Mouse (Mus musculus) gastrocnemius, adult 2 months (tissue): ENCODE results near the gene Slc28a1. TPM values are rescaled to one million over a fixed set of nuclear protein-coding genes. Genes with fewer than 3 reads are reported as not detected.
A peak's percentile ranks its signal among the peaks of the same experiment; 100 is the strongest.

ENCODE experiments used
- DNase-seq: peaks from one replicate; pipeline ENCODE4 v3.0.0; 2022
- H3K27ac ChIP-seq: fragments of 200-600 bp; 2 replicates; pipeline ENCODE4 v1.8.1; 2022; ENCODE audit warnings: mild to moderate bottlenecking
- H3K4me3 ChIP-seq: fragments of 200-600 bp; 2 replicates; pipeline ENCODE4 v1.8.1; 2022; ENCODE audit warnings: mild to moderate bottlenecking, moderate library complexity
- CTCF ChIP-seq: fragments of 200-600 bp; IDR thresholded peaks from 2 replicates; pipeline ENCODE4 v1.8.1; 2022; ENCODE audit warnings: antibody characterized with exemption, mild to moderate bottlenecking, moderate library complexity
- intact Hi-C: fragments of 180-260 bp; cut with DNase I; formaldehyde crosslinking; loops from one replicate; pipeline ENCODE4 v1.15.1; 2025
- long read RNA-seq, 2 experiments: library from polyadenylated mRNA; stranded (forward); transcript quantifications; one replicate each; pipeline ENCODE4 v2.0.0; 2021
- total RNA-seq, 2 experiments: library from RNA; stranded (reverse); gene quantifications; 2 replicates each; pipeline ENCODE4 v1.2.3; 2021

Slc28a1 gene
- under 1 TPM; 0.26 to 0.47 TPM for total RNA-seq
- long read RNA-seq, experiment 1, partial matches to known transcripts = 0 of 2 reads
- long read RNA-seq, experiment 1, other reads (novel, unspliced or antisense) = 2 of 2 reads
- long read RNA-seq, experiment 2 = 0 reads

DNA sequence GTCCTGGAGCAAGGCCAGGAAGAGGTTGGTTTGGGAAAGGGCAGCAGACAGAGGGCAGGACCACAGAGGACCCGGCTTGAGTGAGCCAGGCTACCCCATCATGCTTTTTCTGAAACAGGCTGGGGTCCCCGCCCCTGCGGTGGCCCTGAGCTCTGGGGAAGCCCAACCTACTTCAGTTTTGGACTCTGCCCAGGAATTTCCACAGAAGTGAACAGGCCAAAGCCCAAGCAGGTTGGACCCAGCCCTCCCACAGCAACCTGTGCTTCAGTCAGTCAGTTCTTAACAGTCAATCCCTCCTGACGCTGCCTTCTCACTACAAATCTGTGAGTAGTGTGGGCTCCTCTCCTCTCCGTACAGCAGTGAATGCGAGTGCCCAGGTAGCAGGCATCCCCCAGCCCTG is at the start of gene Slc28a1:
Gene Slc28a1 (plus strand): TSS at position 245 of the 400 bp plus-strand sequence.
- intact Hi-C loops = no loop called here
- DNase-seq = no peak
- no peak for TF ChIP-seq CTCF
- Histone ChIP-seq H3K27ac (no peak within 1 kb of the TSS), H3K4me3 (no peak within 1 kb of the TSS)

DNA sequence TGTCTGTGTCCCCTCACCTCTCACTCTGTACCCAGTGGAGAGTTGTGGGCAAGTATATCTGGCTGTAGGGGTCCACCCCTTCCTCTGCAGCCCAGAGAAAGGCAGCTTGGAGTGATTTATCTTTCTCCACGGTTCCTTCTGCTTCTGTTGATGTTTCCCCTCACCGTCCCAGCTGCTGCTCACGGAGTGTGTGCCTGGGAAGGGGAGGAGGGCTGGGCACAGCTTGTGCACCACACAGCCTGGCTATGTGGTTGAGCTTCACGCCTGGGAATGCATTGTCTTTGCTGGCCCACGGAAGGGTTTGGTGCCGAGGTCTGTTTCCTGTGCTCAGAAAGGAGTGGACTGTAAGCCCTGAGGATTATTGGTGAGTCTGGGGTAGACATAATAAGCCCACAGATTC is 47.9 kb upstream of the Slc28a1 start:
- intact Hi-C loops = no loop called here
- no peak overlapping the region for H3K4me3 ChIP-seq
- H3K27ac ChIP-seq = peak overlapping the region; percentile 53
- DNase-seq = no peak
- TF ChIP-seq CTCF = no peak

DNA sequence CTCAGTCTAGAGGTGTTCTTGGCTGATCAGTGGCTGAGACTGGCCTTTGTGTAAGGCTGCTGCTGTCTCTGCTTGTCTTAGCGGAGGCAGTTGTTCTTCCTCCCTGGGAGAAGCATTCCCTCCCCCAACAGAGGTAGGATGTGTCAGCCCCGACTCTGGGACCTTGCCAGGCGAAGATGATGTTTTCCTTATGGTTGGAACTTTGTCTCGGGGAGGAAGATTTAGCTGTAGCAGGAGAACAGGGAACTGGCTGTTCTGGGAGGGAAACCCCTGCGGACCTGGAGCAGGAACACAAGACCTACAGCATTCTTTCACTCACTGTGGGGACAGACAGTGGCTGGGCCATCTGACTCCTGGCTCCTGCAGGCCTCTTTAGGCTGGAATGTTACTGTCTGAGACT is 42.1 kb upstream of the Slc28a1 start:
- Histone ChIP-seq H3K27ac (peak overlapping the region; percentile 84), H3K4me3 (peak overlapping the region; percentile 8; the same call in 1 of the 2 replicates)
- DNase-seq = peak; percentile 86
- TF ChIP-seq CTCF = no peak
- intact Hi-C loops = no loop called here

DNA sequence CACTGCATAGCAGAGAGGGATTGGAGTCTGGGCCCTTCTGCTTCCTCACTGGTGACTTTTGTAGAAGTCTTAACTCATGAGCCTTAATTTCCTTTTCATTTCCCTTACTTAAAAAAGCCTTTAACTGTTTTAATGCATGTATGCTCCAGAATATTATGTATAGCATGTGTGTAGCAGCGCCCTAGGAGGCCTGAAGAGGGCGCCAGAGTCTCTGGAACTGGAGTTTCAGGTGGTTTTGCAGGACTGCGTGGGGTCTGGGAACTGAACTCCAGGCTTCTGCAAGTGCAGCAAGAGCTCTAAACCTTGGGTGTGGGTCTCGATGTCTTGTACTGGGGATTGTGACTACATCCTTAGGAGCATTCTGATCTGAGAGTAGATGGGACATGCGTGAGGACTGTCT is 41.3 kb upstream of the Slc28a1 start:
- peak; percentile 56 for TF ChIP-seq CTCF
- no peak overlapping the region for H3K4me3 ChIP-seq
- DNase-seq = peak; percentile 20
- H3K27ac ChIP-seq = peak overlapping the region; percentile 84
- intact Hi-C loops = no loop called here

DNA sequence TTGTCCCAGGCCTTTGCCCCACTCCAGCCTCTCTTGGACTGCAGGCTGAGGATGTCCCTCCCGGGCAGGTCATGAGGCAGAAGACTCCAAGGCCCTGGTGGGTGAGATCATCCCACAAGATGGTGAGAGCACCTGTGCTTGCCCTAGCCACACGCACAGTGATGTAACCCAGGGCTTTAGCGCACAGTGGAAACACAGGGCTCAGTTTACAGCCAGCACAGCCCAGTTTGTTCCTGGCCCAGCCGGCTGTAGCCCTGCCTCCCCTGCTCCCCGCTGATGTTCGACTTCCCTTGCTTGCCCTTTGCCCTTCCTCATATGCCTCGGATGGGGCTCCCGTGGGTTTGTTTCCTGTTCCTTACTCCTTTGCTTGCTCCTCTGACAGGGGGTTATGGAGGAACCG is 40.1 kb upstream of the Slc28a1 start:
- TF ChIP-seq CTCF = no peak
- H3K4me3 ChIP-seq = peak overlapping the region; percentile 34
- intact Hi-C loops = no loop called here
- H3K27ac ChIP-seq = peak overlapping the region; percentile 84
- DNase-seq = peak; percentile 87

DNA sequence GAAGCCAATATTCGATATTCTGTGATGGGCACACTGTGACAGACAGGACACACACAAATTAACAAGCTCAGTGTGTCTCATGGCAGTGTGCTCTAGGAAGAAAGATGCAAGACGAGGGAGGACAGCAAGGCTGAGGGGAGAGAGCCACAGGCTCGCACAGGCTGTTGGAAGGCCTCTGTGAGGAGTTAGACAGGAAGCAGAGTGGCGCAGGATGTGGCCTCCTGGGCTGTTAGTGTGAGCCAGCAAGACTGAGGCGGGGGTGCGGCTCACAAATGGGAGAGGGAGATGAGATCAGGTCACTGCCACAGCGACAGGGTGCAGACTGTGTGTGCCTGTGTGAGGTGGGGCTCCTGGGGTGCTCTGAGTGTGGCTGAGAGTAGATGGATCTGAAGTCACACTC is 39.3 kb upstream of the Slc28a1 start:
- intact Hi-C loops = no loop called here
- no peak for TF ChIP-seq CTCF
- Histone ChIP-seq H3K27ac (peak overlapping the region; percentile 84), H3K4me3 (peak overlapping the region; percentile 34)
- DNase-seq = peak; percentile 26

DNA sequence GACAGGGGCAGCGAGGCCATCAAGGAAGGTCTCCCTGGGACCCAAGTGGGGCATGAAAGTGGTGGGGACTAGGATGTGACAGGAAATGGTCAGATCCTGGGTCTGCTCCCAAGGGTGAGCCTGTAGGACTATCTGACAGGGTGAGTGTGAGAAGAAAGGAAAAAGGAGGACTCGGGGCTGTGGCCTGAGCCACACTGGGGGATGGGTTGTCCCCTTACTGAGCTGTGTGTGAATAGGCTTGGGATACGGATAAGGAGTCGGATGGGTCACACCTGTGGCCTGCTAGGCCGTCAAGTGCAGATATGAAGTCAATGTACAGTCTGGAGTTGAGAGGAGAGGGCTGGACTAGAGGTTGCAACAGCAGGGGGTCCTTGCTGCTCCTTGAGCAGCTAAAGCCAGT is 38.9 kb upstream of the Slc28a1 start:
- peak overlapping the region; percentile 84 for H3K27ac ChIP-seq
- no peak for TF ChIP-seq CTCF
- H3K4me3 ChIP-seq = no peak overlapping the region
- intact Hi-C loops = no loop called here
- DNase-seq = no peak

DNA sequence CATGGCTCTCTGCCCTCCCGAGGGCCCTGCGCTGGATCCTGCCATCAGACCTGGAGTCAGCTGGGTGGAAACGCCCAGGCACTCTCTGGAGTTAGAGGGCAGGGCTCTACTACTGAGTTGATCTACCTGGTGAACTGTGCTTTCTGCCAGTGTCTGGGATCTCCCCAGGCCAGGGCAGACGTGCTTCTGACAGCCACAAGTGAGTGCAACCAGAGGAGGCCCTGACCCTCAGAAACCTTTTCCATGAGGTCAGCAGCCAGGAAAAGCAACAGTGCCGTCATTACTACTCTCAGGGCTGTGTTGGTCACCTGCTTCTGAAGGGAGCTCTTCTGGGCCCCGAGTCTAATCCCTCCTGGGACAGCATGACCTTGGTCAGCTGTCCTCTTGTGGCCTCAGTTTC is 37.6 kb upstream of the Slc28a1 start:
- intact Hi-C loops = no loop called here
- H3K27ac ChIP-seq = peak overlapping the region; percentile 84
- peak; percentile 73 for DNase-seq
- no peak for TF ChIP-seq CTCF
- no peak overlapping the region; the same call in 1 of the 2 replicates for H3K4me3 ChIP-seq

DNA sequence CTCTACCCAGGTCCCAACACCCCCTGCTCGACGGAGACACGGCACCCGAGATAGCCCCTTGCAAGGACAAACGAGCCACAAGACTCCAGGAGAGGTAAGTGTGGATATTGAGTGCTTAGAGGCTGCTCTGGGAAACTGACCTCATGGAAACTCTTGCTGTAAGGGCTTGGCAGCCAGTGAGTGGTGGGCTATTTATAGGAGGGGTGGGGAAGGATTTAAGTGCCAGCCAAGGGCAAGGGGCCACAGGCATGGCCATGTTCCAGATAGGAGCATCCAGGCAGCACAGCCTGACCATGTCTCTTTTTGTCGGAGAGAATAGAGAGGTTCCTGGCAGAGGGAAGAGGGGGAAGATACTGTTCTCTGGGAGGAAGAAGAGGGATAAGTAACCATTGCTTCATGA is 35.9 kb upstream of the Slc28a1 start:
- no peak for TF ChIP-seq CTCF
- DNase-seq = peak; percentile 69
- peak overlapping the region; percentile 19; the same call in 1 of the 2 replicates for H3K4me3 ChIP-seq
- H3K27ac ChIP-seq = peak overlapping the region; percentile 84
- intact Hi-C loops = no loop called here

DNA sequence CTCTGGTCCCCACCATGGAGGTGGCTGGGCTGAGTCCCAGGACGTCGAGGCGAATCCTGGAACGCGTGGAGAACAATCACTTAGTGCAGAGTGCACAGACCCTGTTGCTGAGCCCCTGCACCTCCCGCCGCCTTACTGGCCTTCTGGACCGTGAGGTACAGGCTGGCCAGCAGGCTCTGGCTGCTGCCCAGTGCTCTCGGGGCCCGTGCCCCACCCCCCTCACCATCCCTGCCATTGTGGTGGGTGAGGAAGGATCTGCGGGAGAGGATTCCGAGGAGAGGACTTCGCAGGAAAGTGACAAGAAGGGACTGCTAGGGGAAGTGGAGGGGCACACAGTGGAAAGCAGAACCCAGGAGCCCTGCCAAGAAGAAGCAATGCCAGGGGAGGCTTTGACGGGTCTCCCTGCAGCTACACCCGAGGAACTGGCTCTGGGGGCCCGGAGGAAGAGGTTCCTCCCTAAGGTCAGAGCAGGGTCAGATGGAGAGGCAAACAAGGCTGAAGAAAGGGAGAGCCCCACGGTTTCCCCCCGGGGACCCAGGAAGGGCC is 21.1 kb upstream of the Slc28a1 start:
- DNase-seq = no peak
- Histone ChIP-seq H3K4me3 (no peak overlapping the region), H3K27ac (0 out of 2 replicates have a peak overlapping the region, but pooled peaks have one; percentile 16)
- intact Hi-C loops = no loop called here
- no peak for TF ChIP-seq CTCF

DNA sequence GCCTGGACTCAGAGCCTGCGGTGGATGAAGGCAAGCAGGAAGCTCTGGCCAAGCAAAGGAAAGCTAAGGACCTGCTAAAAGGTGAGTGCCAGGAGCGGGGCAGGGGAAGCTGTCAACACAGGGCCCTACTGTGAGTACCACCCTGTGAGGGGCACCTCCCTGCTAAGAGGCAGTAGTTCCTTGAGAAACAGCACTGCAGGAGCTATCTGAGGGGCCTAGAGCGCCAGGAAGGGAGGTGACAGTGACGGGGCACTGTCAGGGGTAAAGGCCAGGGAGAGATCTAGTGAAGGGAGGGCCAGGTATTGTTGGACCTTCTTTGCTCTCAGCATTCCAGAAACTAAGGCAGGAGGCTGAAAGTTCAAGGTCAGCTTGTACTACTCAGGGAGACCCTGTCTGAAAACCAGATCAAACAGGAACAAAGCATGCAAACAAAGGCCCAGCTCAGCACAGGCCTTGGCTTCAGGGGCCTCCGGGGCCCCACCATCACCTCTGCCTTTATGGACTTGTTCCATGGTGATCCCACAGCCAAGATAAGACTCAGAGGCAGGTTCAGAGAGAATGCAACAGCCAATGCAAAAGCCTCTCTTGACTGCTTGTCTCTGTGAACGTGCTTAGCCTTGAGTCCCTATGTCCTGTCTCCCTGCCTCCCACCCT is 20.4 kb upstream of the Slc28a1 start:
- no peak for TF ChIP-seq CTCF
- no peak for DNase-seq
- Histone ChIP-seq H3K4me3 (no peak overlapping the region), H3K27ac (no peak overlapping the region)
- intact Hi-C loops = no loop called here

DNA sequence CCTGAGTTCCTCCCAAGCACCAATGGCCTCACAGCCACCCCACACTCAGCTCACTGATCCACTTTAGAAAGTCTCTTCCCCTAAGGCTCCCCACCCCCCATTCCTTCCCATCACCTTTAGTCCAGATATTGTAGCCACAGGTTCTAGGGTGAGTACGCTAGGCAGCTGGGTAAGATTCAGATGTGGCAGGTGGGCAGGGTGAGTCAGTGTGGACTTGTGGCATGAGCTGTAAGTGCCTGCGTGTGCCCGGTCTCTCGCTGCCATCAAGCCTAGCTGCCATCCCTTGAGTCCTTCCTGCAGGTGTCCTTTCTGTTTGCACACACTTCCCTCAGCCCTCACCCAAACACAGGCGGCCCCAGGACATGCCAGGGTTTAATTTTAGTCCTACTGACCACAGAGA is 14.3 kb upstream of the Slc28a1 start:
- H3K4me3 ChIP-seq = no peak overlapping the region
- intact Hi-C loops = no loop called here
- DNase-seq = no peak
- H3K27ac ChIP-seq = peak overlapping the region; percentile 38; the same call in 1 of the 2 replicates
- no peak for TF ChIP-seq CTCF

DNA sequence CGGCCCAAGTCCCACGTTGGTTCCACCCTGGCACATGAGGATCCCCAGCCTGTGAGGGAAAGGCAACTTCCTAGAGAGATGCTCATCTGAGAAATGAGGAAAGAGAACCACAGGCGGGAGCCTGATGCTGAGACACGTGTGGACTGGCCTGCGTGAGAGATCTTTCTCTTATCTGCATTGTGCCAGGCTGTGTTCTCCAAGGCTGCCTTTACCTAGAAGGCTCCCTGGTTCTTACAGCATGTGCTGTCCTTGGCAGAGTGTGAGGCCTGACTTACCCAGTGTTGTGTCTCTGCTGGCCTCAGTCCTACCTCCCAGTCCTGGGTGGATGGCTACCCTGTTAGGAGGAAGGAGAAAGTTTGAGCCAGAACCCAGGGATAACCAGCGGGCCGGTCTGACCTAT is 11.7 kb upstream of the Slc28a1 start:
- TF ChIP-seq CTCF = no peak
- Histone ChIP-seq H3K4me3 (no peak overlapping the region), H3K27ac (no peak overlapping the region)
- DNase-seq = no peak
- intact Hi-C loops = no loop called here

DNA sequence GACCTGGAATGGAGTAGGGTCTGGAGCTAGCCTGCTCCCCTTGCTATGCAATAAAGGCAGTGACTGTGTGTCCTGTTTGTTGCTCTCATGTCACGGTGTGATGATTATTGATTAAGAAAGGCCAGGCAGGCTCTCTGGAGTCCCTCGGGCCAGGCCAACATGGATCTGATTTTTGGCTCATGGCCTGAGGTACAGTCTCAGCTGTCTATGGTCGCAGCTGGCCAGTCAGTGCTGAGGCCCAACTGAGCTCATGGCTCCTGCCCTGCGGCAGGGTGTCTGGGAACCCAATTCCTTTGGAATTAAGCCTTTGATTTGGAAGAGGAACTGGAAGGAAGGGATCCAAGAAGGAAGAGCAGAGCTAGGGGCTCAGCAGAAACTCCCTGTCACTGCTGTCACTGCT is 9.1 kb upstream of the Slc28a1 start:
- H3K4me3 ChIP-seq = no peak overlapping the region
- intact Hi-C loops = no loop called here
- DNase-seq = no peak
- peak overlapping the region; percentile 35; the same call in 1 of the 2 replicates for H3K27ac ChIP-seq
- no peak for TF ChIP-seq CTCF
